In genomic region chr2:101600703-101601102, GRCm38 (mm10) we compare ENCODE assay signal across 10 mouse cellular contexts. TPM values are rescaled to one million over a fixed set of nuclear protein-coding genes. Genes with fewer than 3 reads are reported as not detected.
DNase-seq lines count a peak whose midpoint lies in the region; ATAC-seq and TF ChIP-seq lines count a peak whose summit lies in the region.
"Had no signal": no experiment of that assay in that cellular context is flagged by ENCODE, and none has a peak within 500 bp of the region (broad histone marks: within the 10 kb centered on the region; RNA-seq: fewer than 3 reads in every experiment).

No protein-coding gene starts in this region.

- no peak overlapping the region for H3K4me2 ChIP-seq in embryonic facial prominence, embryonic 15.5 days (replicated peaks)
- H3K4me2 ChIP-seq in hindbrain, embryonic 14.5 days (replicated peaks), result no peak overlapping the region
- 0 out of 2 replicates have a peak overlapping the region, but pooled peaks have one; percentile 17 for H3K4me2 ChIP-seq in stomach, postnatal 0 days (replicated peaks; ENCODE audit: low read depth)

- intact Hi-C loops in left cerebral cortex, postnatal 4 days (cut with DNase I), result no loop called here

- TF ChIP-seq POLR2A in lung, adult 2 months (IDR thresholded peaks at IDR 0.05; ENCODE audit: borderline replicate concordance, extremely low read depth, low read depth, low read length), result no peak

- TF ChIP-seq CTCF in lung, adult 2 months (IDR thresholded peaks at IDR 0.05; ENCODE audit: insufficient read depth, low read length), result no peak
- TF ChIP-seq CTCF in stomach, postnatal 0 days (IDR thresholded peaks at IDR 0.05; ENCODE audit: low read depth), result peak; percentile 31

- DNase-seq in lung, postnatal 14 days, result peak; percentile 20
- DNase-seq in lung, adult 2 months, result no peak
- peak; percentile 62 for DNase-seq in cerebellum, adult 8-10 months
- peak; percentile 52 for DNase-seq in hindbrain, embryonic 14.5 days (ENCODE audit: low spot score)
- DNase-seq in left cerebral cortex, postnatal 4 days, result peak; percentile 58
- DNase-seq in stomach, postnatal 0 days (ENCODE audit: low spot score), result no peak
- DNase-seq in urinary bladder, adult 2 months (ENCODE audit: low spot score), result no peak

- H3K4me1 ChIP-seq in lung, adult 2 months (ENCODE audit: control insufficient read depth, insufficient read depth, low read length), result 0 out of 2 replicates have a peak, but pooled peaks cover 2% of the 10 kb centered on the region
- H3K4me1 ChIP-seq in embryonic facial prominence, embryonic 15.5 days, result peaks cover 13% of the 10 kb centered on the region
- H3K4me1 ChIP-seq in hindbrain, embryonic 14.5 days (replicated peaks; ENCODE audit: control insufficient read depth, insufficient read depth, low read length), result peaks cover 20% of the 10 kb centered on the region
- H3K4me1 ChIP-seq in stomach, postnatal 0 days (replicated peaks; ENCODE audit: control insufficient read depth, insufficient read depth), result no peaks in the 10 kb centered on the region

- H3K27ac ChIP-seq in embryonic facial prominence, embryonic 15.5 days (replicated peaks), result peak overlapping the region; percentile 76
- peak overlapping the region; percentile 32 for H3K27ac ChIP-seq in hindbrain, embryonic 14.5 days
- no peak overlapping the region for H3K27ac ChIP-seq in stomach, postnatal 0 days (replicated peaks)

- H3K9me3 ChIP-seq in embryonic facial prominence, embryonic 15.5 days (replicated peaks), result no peaks in the 10 kb centered on the region
- H3K9me3 ChIP-seq in hindbrain, embryonic 14.5 days (ENCODE audit: control insufficient read depth, low read length), result no peaks in the 10 kb centered on the region
- H3K9me3 ChIP-seq in stomach, postnatal 0 days (ENCODE audit: control insufficient read depth, low read length), result no peaks in the 10 kb centered on the region

- H3K36me3 ChIP-seq in embryonic facial prominence, embryonic 15.5 days, result no peaks in the 10 kb centered on the region
- H3K36me3 ChIP-seq in hindbrain, embryonic 14.5 days (replicated peaks; ENCODE audit: control insufficient read depth, insufficient read depth), result no peaks in the 10 kb centered on the region
- no peaks in the 10 kb centered on the region for H3K36me3 ChIP-seq in stomach, postnatal 0 days (ENCODE audit: control insufficient read depth, insufficient read depth, low read length)

- H3K9ac ChIP-seq in embryonic facial prominence, embryonic 15.5 days, result no peak overlapping the region
- no peak overlapping the region; the same call in 1 of the 2 replicates for H3K9ac ChIP-seq in hindbrain, embryonic 14.5 days
- no peak overlapping the region for H3K9ac ChIP-seq in stomach, postnatal 0 days (ENCODE audit: low read length)

- WGBS in lung, adult 2 months, result 30% methylated on average over 8 of the region's 8 CpGs
- 5% methylated on average over 8 of the region's 8 CpGs for WGBS in embryonic facial prominence, embryonic 15.5 days
- WGBS in hindbrain, embryonic 14.5 days, result 29% methylated on average over 8 of the region's 8 CpGs
- 30% methylated on average over 8 of the region's 8 CpGs for WGBS in stomach, postnatal 0 days

- TF ChIP-seq EP300 in stomach, postnatal 0 days (optimal IDR thresholded peaks at IDR 0.05), result no peak

- peak; percentile 29; the same call in 1 of the 2 replicates for ATAC-seq in embryonic facial prominence, embryonic 15.5 days (ENCODE audit: insufficient number of reproducible peaks, low FRiP score, low TSS enrichment, low read depth)
- peak; percentile 58; the same call in 1 of the 2 replicates for ATAC-seq in hindbrain, embryonic 14.5 days (ENCODE audit: low FRiP score)
- no peak for ATAC-seq in stomach, postnatal 0 days (ENCODE audit: low FRiP score, low TSS enrichment)

- H3K4me3 ChIP-seq in lung, adult 2 months (replicated peaks; ENCODE audit: extremely low read depth, low read depth, low read length), result no peak overlapping the region
- H3K4me3 ChIP-seq in embryonic facial prominence, embryonic 15.5 days (replicated peaks), result no peak overlapping the region
- H3K4me3 ChIP-seq in hindbrain, embryonic 14.5 days (replicated peaks; ENCODE audit: low read length), result no peak overlapping the region
- no peak overlapping the region for H3K4me3 ChIP-seq in stomach, postnatal 0 days (ENCODE audit: low read depth, low read length)

- H3K27me3 ChIP-seq in embryonic facial prominence, embryonic 15.5 days, result no peaks in the 10 kb centered on the region
- H3K27me3 ChIP-seq in hindbrain, embryonic 14.5 days (ENCODE audit: control insufficient read depth, insufficient read depth, low read length), result no peaks in the 10 kb centered on the region
- no peaks in the 10 kb centered on the region for H3K27me3 ChIP-seq in stomach, postnatal 0 days (ENCODE audit: control insufficient read depth, insufficient read depth, low read length)

RNA-seq across cellular contexts. Expression of gene Rag2, which starts 23.8 kb away (rescaled TPM):
- not detected in 2 replicates for polyA plus RNA-seq in lung, adult 2 months (2012; rRNA removed)
- polyA plus RNA-seq in embryonic facial prominence, embryonic 15.5 days (2015; fragmentation: Nextera tagmentation; extraction: Ambion mirVana), result 0.11 TPM in 1 of 2 replicates, not detected in the other
- polyA plus RNA-seq in hindbrain, embryonic 14.5 days (2014; fragmentation: Nextera tagmentation; extraction: Ambion mirVana), result 0.07 and 0.16 TPM in 2 replicates
- not detected for total RNA-seq in left cerebral cortex, postnatal 4 days (2021)
- polyA plus RNA-seq in stomach, postnatal 0 days (2015; fragmentation: Nextera tagmentation; extraction: Ambion mirVana), result not detected in 2 replicates
- 0.04 and 0.06 TPM in 2 replicates for polyA plus RNA-seq in urinary bladder, adult 2 months (2012; rRNA removed)
- polyA plus RNA-seq: heart, embryonic 14.5 days; neural tube, embryonic 14.5 days had no signal

RNA-seq across cellular contexts. Expression of gene Rag1, which starts 48.6 kb away (rescaled TPM):
- 0.02 TPM in 1 of 2 replicates, not detected in the other for polyA plus RNA-seq in lung, adult 2 months (2012; rRNA removed)
- polyA plus RNA-seq in embryonic facial prominence, embryonic 15.5 days (2015; fragmentation: Nextera tagmentation; extraction: Ambion mirVana), result 0.07 and 0.11 TPM in 2 replicates
- polyA plus RNA-seq in hindbrain, embryonic 14.5 days (2014; fragmentation: Nextera tagmentation; extraction: Ambion mirVana), result 0.23 and 0.32 TPM in 2 replicates
- under 1 TPM; 0.42 to 0.44 TPM for total RNA-seq in left cerebral cortex, postnatal 4 days (2021)
- polyA plus RNA-seq in stomach, postnatal 0 days (2015; fragmentation: Nextera tagmentation; extraction: Ambion mirVana), result 0.01 TPM in 2 replicates
- polyA plus RNA-seq in urinary bladder, adult 2 months (2012; rRNA removed), result not detected in 2 replicates
- polyA plus RNA-seq: heart, embryonic 14.5 days had no signal

RNA-seq across cellular contexts. Expression of gene B230118H07Rik, which starts 48.6 kb away (rescaled TPM):
- 1.5 and 3.3 TPM in 2 replicates for polyA plus RNA-seq in lung, adult 2 months (2012; rRNA removed)
- polyA plus RNA-seq in embryonic facial prominence, embryonic 15.5 days (2015; fragmentation: Nextera tagmentation; extraction: Ambion mirVana), result 55.0 and 57.2 TPM in 2 replicates
- 48.3 and 61.1 TPM in 2 replicates for polyA plus RNA-seq in hindbrain, embryonic 14.5 days (2014; fragmentation: Nextera tagmentation; extraction: Ambion mirVana)
- 10 to 100 TPM; 21.1 to 24.9 TPM for total RNA-seq in left cerebral cortex, postnatal 4 days (2021)
- polyA plus RNA-seq in stomach, postnatal 0 days (2015; fragmentation: Nextera tagmentation; extraction: Ambion mirVana), result 36.5 and 40.3 TPM in 2 replicates
- 44.8 and 54.1 TPM in 2 replicates for polyA plus RNA-seq in urinary bladder, adult 2 months (2012; rRNA removed)

Comparison
In these comparisons a context has a peak if more than half of its experiments do, and no peak if none do; other contexts are left out.
1. DNase-seq: peak in lung, postnatal 14 days (single experiment), cerebellum, adult 8-10 months (single experiment), hindbrain, embryonic 14.5 days (single experiment) and left cerebral cortex, postnatal 4 days (single experiment); none in lung, adult 2 months (single experiment), stomach, postnatal 0 days (single experiment) and urinary bladder, adult 2 months (single experiment).